Mouse (Mus musculus) CH12.LX (cell line): ENCODE measurements at regions not wholly inside any gene's neighbourhood (a gene's known extent, or its start where the extent isn't known, plus 50 kb on each side); places are given as distances from the start of the nearest gene placed in this dataset.
A peak's percentile ranks its signal among the peaks of the same experiment; 100 is the strongest.

Experiments
- DNase-seq: peaks from one replicate; pipeline ENCODE4 v3.0.0-alpha.2; 2013; ENCODE audit errors: extremely low read depth
- H3K27ac ChIP-seq: 2 replicates; pipeline ENCODE4 v1.5.1; 2012; ENCODE audit warnings: low read depth, mild to moderate bottlenecking, control low read depth, moderate library complexity; ENCODE audit not compliant: insufficient read depth
- H3K27me3 ChIP-seq: replicated peaks from 2 replicates; pipeline ENCODE3; 2012; ENCODE audit warnings: inconsistent platforms
- H3K36me3 ChIP-seq, 2 experiments: replicated peaks in 1 of 2; 2 replicates each; pipeline versions ENCODE3 to v1.6.1; 2012; ENCODE audit warnings: inconsistent platforms in 1 of 2, low read length in 1 of 2, mild to moderate bottlenecking in 1 of 2, mixed read lengths in 1 of 2, moderate library complexity in 1 of 2; ENCODE audit not compliant: control insufficient read depth in 1 of 2, insufficient read depth in 1 of 2
- H3K4me1 ChIP-seq, 2 experiments: 2 replicates each; pipeline ENCODE4 v1.6.1; 2012; ENCODE audit warnings: inconsistent platforms in 1 of 2, moderate library complexity in 1 of 2; ENCODE audit not compliant: insufficient read depth in 2 of 2, control insufficient read depth in 1 of 2
- H3K4me2 ChIP-seq: 2 replicates; pipeline ENCODE4 v1.6.1; 2012; ENCODE audit warnings: low read depth, mild to moderate bottlenecking, control low read depth; ENCODE audit not compliant: poor library complexity, insufficient read depth, severe bottlenecking
- H3K4me3 ChIP-seq, 3 experiments: fragments of 150-350 bp in 1 of 3; sonication (generic) in 1 of 3; replicated peaks in 1 of 3; 2 replicates each; pipeline versions ENCODE3 to v1.5.1; 2011 to 2012; ENCODE audit warnings: low read depth in 2 of 3, low read length in 2 of 3, mild to moderate bottlenecking in 2 of 3, moderate library complexity in 2 of 3, control low read depth in 1 of 3, improper control_type of control experiment in 1 of 3, inconsistent platforms in 1 of 3, mixed read lengths in 1 of 3; ENCODE audit not compliant: poor library complexity in 1 of 3
- H3K79me2 ChIP-seq: replicated peaks from 2 replicates; pipeline ENCODE4 v1.6.1; 2012; ENCODE audit warnings: mild to moderate bottlenecking, moderate library complexity; ENCODE audit not compliant: control insufficient read depth, poor library complexity, insufficient read depth, severe bottlenecking; ENCODE audit errors: extremely low read depth
- H3K9ac ChIP-seq: 2 replicates; pipeline ENCODE4 v1.6.1; 2012; ENCODE audit warnings: low read depth, mild to moderate bottlenecking, control low read depth, moderate library complexity; ENCODE audit not compliant: insufficient read depth
- H3K9me3 ChIP-seq: replicated peaks from 2 replicates; pipeline ENCODE3; 2012; ENCODE audit warnings: low read length, inconsistent platforms, mixed read lengths
- BHLHE40 ChIP-seq: IDR thresholded peaks from 2 replicates; pipeline ENCODE4 v1.6.1; 2011; ENCODE audit warnings: mild to moderate bottlenecking, low read depth, low read length, improper control_type of control experiment
- CHD1 ChIP-seq: IDR thresholded peaks from 2 replicates; pipeline ENCODE4 v1.6.1; 2012; ENCODE audit warnings: low read depth, low read length, improper control_type of control experiment, inconsistent platforms
- CHD2 ChIP-seq: IDR thresholded peaks from 2 replicates; pipeline ENCODE4 v1.6.1; 2011; ENCODE audit warnings: low read length, improper control_type of control experiment
- CTCF ChIP-seq, 2 experiments: IDR thresholded peaks in 1 of 2; conservative IDR thresholded peaks in 1 of 2; 2 replicates each; pipeline ENCODE4 v1.5.1; 2011 to 2012; ENCODE audit warnings: low read depth in 2 of 2, low read length in 2 of 2, improper control_type of control experiment in 1 of 2, inconsistent platforms in 1 of 2, mild to moderate bottlenecking in 1 of 2, moderate library complexity in 1 of 2
- E2F4 ChIP-seq: IDR thresholded peaks from 2 replicates; pipeline ENCODE4 v1.6.1; 2011; ENCODE audit warnings: low read depth, low read length, improper control_type of control experiment; ENCODE audit not compliant: insufficient replicate concordance
- EP300 ChIP-seq: IDR thresholded peaks from 2 replicates; pipeline ENCODE4 v1.6.1; 2011; ENCODE audit warnings: low read length, improper control_type of control experiment
- HCFC1 ChIP-seq: IDR thresholded peaks from 2 replicates; pipeline ENCODE4 v1.6.1; 2012; ENCODE audit warnings: low read depth, mild to moderate bottlenecking, inconsistent platforms, low read length, improper control_type of control experiment
- MAFK ChIP-seq: IDR thresholded peaks from 2 replicates; pipeline ENCODE4 v1.6.1; 2011; ENCODE audit warnings: low read length, improper control_type of control experiment; ENCODE audit not compliant: insufficient replicate concordance
- MAX ChIP-seq: IDR thresholded peaks from 2 replicates; pipeline ENCODE4 v1.6.1; 2011; ENCODE audit warnings: low read length, improper control_type of control experiment
- MEF2A ChIP-seq: IDR thresholded peaks from 2 replicates; pipeline ENCODE4 v1.6.1; 2014; ENCODE audit warnings: low read depth, mild to moderate bottlenecking, inconsistent platforms, low read length, improper control_type of control experiment, borderline replicate concordance
- MXI1 ChIP-seq: IDR thresholded peaks from 2 replicates; pipeline ENCODE4 v1.6.1; 2011; ENCODE audit warnings: mild to moderate bottlenecking, low read depth, low read length, improper control_type of control experiment
- MYC ChIP-seq: IDR thresholded peaks from 2 replicates; pipeline ENCODE4 v1.6.1; 2011; ENCODE audit warnings: low read depth, mild to moderate bottlenecking, improper control_type of control experiment, low read length
- NELFE ChIP-seq: IDR thresholded peaks from 2 replicates; pipeline ENCODE4 v1.6.1; 2011; ENCODE audit warnings: low read depth, low read length, improper control_type of control experiment
- PAX5 ChIP-seq: IDR thresholded peaks from 2 replicates; pipeline ENCODE4 v1.6.1; 2012; ENCODE audit warnings: low read length, inconsistent platforms, mixed read lengths
- POLR2A ChIP-seq: IDR thresholded peaks from 2 replicates; pipeline ENCODE4 v1.6.1; 2011; ENCODE audit warnings: low read depth, mild to moderate bottlenecking, improper control_type of control experiment, low read length
- RAD21 ChIP-seq: IDR thresholded peaks from 2 replicates; pipeline ENCODE4 v1.6.1; 2011; ENCODE audit warnings: low read depth, mild to moderate bottlenecking, low read length, improper control_type of control experiment, moderate library complexity
- SIN3A ChIP-seq: IDR thresholded peaks from 2 replicates; pipeline ENCODE4 v1.6.1; 2012; ENCODE audit warnings: low read length, improper control_type of control experiment, inconsistent platforms
- SMC3 ChIP-seq: IDR thresholded peaks from 2 replicates; pipeline ENCODE4 v1.6.1; 2011; ENCODE audit warnings: low read depth, low read length, improper control_type of control experiment
- UBTF ChIP-seq: IDR thresholded peaks from 2 replicates; pipeline ENCODE4 v1.6.1; 2012; ENCODE audit warnings: low read depth, mild to moderate bottlenecking, inconsistent platforms, low read length, improper control_type of control experiment, moderate library complexity
- USF1 ChIP-seq: IDR thresholded peaks from 2 replicates; pipeline ENCODE4 v1.6.1; 2014; ENCODE audit warnings: low read depth, mild to moderate bottlenecking, inconsistent platforms, low read length, improper control_type of control experiment
- USF2 ChIP-seq: conservative IDR thresholded peaks from 2 replicates; pipeline ENCODE4 v1.6.1; 2011; ENCODE audit warnings: low read depth, low read length, improper control_type of control experiment
- ZKSCAN1 ChIP-seq: IDR thresholded peaks from 2 replicates; pipeline ENCODE4 v1.6.1; 2012; ENCODE audit warnings: low read depth, inconsistent platforms, low read length, improper control_type of control experiment, borderline replicate concordance
- ZMIZ1 ChIP-seq: IDR thresholded peaks from 2 replicates; pipeline ENCODE4 v1.6.1; 2012; ENCODE audit warnings: low read depth, mild to moderate bottlenecking, inconsistent platforms, low read length, improper control_type of control experiment
- ZNF384 ChIP-seq: IDR thresholded peaks from 2 replicates; pipeline ENCODE4 v1.6.1; 2012; ENCODE audit warnings: low read depth, low read length, improper control_type of control experiment, inconsistent platforms
- dilution Hi-C: fragments of 300-500 bp; cut with MboI; formaldehyde crosslinking; loops from 2 replicates; pipeline ENCODE4 v1.14.3; 2020; ENCODE audit warnings: low sequenced_read_pairs; ENCODE audit not compliant: extremely low pct_unique_long_range_greater_than_20kb, extremely low pct_ligation_motif_present
- in situ Hi-C: fragments of 300-500 bp; cut with MboI; formaldehyde crosslinking; loops from 3 replicates; pipeline ENCODE4 v1.14.3; 2019; ENCODE audit warnings: low sequenced_read_pairs, low pct_ligation_motif_present, low pct_unique_long_range_greater_than_20kb, mixed read lengths

- dilution Hi-C loops, result no loop called here
- peaks cover 2% of the 10 kb centered on the region for H3K9me3 ChIP-seq
- H3K79me2 ChIP-seq, result no peaks in the 10 kb centered on the region
- no peak overlapping the region for H3K4me2 ChIP-seq
- no peak overlapping the region for H3K27ac ChIP-seq
- no peaks in the 10 kb centered on the region for H3K36me3 ChIP-seq
- H3K9ac ChIP-seq, result no peak overlapping the region
- H3K4me1 ChIP-seq, result peaks cover under 1 to 3% of the 10 kb centered on the region in 2 experiments
- TF ChIP-seq POLR2A (no peak), ZKSCAN1 (no peak), BHLHE40 (no peak), MAFK (no peak), CTCF (conservative IDR thresholded peaks at IDR 0.05 in 1 of 2, IDR thresholded peaks at IDR 0.05 in 1 of 2; ENCODE audit: low read depth in 2 of 2, low read length in 2 of 2) (no peak), ZMIZ1 (no peak), MYC (no peak), SMC3 (no peak)
- TF ChIP-seq, all 38 proteins: peak for 0
- in situ Hi-C loops, result no loop called here
- no peak for DNase-seq
- H3K4me3 ChIP-seq, result no peak overlapping the region
- H3K27me3 ChIP-seq, result no peaks in the 10 kb centered on the region
Observed at GRCm38 (mm10) chr3:37810763-37811162, 86.5 kb upstream of the Gm5148 start.

GRCm38 (mm10) chr3:37805805-37806148 is 81.5 kb upstream of the Gm5148 start:
- peak; percentile 38 for DNase-seq
- no peaks in the 10 kb centered on the region for H3K27me3 ChIP-seq
- H3K9ac ChIP-seq, result no peak overlapping the region
- in situ Hi-C loops (no loop called here), dilution Hi-C loops (no loop called here)
- 0 out of 2 replicates have a peak, but pooled peaks have one; percentile 21 for TF ChIP-seq MAX
- no peak for TF ChIP-seq USF2
- no peak for TF ChIP-seq UBTF
- no peak for TF ChIP-seq EP300
- no peak for TF ChIP-seq ZNF384
- no peak for TF ChIP-seq POLR2A
- no peak for TF ChIP-seq PAX5
- H3K79me2 ChIP-seq, result no peaks in the 10 kb centered on the region
- peaks cover 3 to 19% of the 10 kb centered on the region in 2 experiments for H3K4me1 ChIP-seq
- H3K27ac ChIP-seq, result no peak overlapping the region
- no peak overlapping the region for H3K4me2 ChIP-seq
- no peak overlapping the region for H3K4me3 ChIP-seq
- peaks cover 2% of the 10 kb centered on the region for H3K9me3 ChIP-seq
- no peaks in the 10 kb centered on the region for H3K36me3 ChIP-seq

GRCm38 (mm10) chr3:37804941-37805804 is 80.9 kb upstream of the Gm5148 start:
- H3K79me2 ChIP-seq, result no peaks in the 10 kb centered on the region
- TF ChIP-seq SIN3A, result no peak
- TF ChIP-seq CHD2, result no peak
- TF ChIP-seq MXI1, result no peak
- no peak for TF ChIP-seq NELFE
- no peak for TF ChIP-seq USF1
- no peak for TF ChIP-seq CHD1
- no peak for TF ChIP-seq RAD21
- TF ChIP-seq POLR2A, result no peak
- TF ChIP-seq HCFC1, result no peak
- no peak for TF ChIP-seq MEF2A
- TF ChIP-seq E2F4, result no peak
- TF ChIP-seq ZMIZ1, result no peak
- TF ChIP-seq, all 38 proteins: peak for 0
- H3K9me3 ChIP-seq, result peaks cover 2% of the 10 kb centered on the region
- H3K36me3 ChIP-seq, result no peaks in the 10 kb centered on the region
- dilution Hi-C loops (no loop called here), in situ Hi-C loops (no loop called here)
- H3K27ac ChIP-seq, result no peak overlapping the region
- peaks cover 3 to 19% of the 10 kb centered on the region in 2 experiments for H3K4me1 ChIP-seq
- H3K4me3 ChIP-seq, result no peak overlapping the region
- no peak overlapping the region for H3K4me2 ChIP-seq
- no peaks in the 10 kb centered on the region for H3K27me3 ChIP-seq
- H3K9ac ChIP-seq, result no peak overlapping the region
- DNase-seq, result no peak
